Mouse (Mus musculus) layer of hippocampus, postnatal 25 days (tissue): ENCODE results near the gene Fign. TPM values are rescaled to one million over a fixed set of nuclear protein-coding genes. Genes with fewer than 3 reads are reported as not detected.

ENCODE experiments used
- DNase-seq, 2 experiments: peaks; one replicate each; pipeline ENCODE4 v3.0.0; 2022; ENCODE audit warnings: mixed read lengths in 2 of 2, low spot score in 1 of 2; ENCODE audit errors: extremely low spot score in 1 of 2
- total RNA-seq, 2 experiments: library from RNA; stranded (reverse); gene quantifications; 2 replicates each; pipeline ENCODE4 v1.2.3; 2021

The Fign gene
- total RNA-seq = 1 to 10 TPM in 1 of 2 experiments, under 1 TPM in 1; 0.82 to 1.7 TPM

- peak; percentile 30 to 31 for DNase-seq
These were observed at the start of gene Fign for GRCm38 (mm10) chr2:64097937-64098617. Fign (minus strand) TSS chr2:64098038.

- no peak for DNase-seq
These were observed 35.8 kb upstream of the Fign start for GRCm38 (mm10) chr2:64133597-64133996.

GRCm38 (mm10) chr2:64120495-64120894 is 22.7 kb upstream of the Fign start:
- DNase-seq = no peak

GRCm38 (mm10) chr2:64116613-64117012 is 18.8 kb upstream of the Fign start:
- DNase-seq = no peak

DNA sequence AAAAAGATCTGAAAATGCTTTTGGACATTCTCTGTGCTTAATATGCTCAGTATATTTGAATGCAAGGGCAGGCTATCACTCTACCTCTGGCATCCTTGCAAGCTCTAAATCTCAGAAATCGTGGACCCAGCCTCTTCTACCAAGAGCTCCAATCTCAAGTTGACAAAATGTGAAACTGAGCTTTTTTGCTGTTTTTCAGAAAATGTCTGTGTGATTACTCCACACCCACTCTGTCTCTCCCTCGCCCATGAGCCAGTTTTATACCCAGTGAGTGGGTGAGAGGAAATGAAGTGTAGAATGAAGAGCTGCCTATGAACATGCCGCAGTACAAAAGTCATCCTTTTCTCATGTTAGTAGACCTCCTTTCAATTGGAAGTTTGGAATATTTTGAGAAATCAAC is 13.3 kb upstream of the Fign start:
- no peak for DNase-seq

- DNase-seq = no peak
These were observed 12.0 kb upstream of the Fign start for GRCm38 (mm10) chr2:64109860-64110259.

DNA sequence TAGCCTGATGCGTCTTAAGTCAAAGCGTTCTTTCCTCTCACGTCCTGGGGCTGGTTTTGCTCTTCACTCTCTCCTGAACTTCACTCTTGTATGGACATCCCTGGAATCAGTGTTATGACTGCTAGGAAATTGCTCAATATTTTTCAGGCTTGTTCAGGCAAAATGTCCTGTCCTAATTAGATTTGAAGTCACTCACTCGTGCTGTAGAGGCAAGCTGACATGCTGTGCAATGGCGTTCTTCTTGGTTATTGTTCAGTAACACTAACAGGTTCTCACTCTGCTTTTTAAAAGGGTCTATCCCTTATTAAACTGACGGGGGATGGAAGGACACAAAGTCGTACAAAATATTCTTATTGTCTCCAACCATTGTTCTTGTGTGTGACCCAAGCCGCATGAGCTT is 10.2 kb upstream of the Fign start:
- DNase-seq = no peak

DNA sequence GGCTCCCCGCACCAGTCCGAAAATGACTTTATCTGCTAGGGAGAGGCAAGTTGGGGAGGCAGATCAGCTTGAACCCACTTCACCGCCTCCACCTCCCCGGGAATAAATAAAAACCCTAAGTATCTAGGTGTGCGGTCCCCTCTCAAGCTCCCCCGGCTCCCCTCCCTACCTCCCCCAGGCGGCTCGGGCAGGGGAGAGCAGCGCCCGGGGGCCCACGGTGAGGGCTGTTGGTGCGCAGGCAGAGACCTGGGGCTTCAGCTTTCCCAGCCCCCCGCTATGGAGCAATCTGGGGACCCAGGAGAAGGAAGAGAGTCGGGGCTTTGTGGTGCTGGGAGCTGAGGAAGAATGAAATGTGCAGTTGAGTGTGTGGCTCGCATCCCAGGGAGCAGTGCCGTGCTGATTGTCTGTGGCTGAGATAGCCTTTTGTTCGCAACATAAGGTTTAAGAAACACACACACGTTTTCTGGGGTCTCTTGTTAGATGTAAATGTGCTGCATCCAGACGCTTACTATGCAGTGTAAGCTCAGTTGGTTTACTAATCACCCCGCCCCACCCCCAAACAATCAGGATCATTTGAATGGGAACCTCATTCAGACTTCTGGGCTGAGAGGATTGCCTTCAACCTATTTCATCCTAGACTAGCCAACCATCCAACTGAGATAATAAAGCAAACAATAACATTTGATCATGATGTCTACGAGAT is 931 bp upstream of the Fign start:
- DNase-seq = no peak

DNA sequence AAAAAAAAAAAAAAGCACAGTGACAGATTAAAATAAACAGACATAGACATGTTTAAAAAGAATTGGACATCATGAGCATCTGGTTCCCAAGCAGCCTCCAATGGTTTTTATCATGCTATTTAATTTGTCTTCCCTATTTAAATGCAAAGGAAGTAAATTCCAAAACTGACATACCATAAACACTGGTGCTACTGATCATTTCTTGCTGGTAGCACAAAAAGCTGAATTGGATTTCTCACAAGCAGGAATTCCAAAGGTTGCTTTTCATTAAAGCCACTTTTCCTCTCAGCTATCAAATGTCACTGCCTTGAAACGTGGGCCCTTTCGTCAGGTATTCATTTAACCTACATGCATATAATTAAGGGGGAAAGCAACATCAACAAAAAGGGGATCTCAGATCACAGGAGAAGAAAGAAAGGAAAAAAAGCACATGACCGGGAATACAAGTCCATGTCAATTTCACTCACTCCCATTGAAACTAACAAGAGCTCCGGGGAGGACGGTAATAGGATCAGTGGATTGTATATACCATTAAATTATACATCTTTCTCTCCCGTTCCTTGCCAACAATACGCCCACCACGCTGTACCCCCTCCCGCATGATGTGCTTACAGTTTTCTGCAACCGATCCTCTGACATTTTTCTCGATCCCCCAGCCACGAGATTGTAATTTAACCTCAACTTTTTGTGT is 972 bp downstream of the Fign start:
- DNase-seq = no peak

DNA sequence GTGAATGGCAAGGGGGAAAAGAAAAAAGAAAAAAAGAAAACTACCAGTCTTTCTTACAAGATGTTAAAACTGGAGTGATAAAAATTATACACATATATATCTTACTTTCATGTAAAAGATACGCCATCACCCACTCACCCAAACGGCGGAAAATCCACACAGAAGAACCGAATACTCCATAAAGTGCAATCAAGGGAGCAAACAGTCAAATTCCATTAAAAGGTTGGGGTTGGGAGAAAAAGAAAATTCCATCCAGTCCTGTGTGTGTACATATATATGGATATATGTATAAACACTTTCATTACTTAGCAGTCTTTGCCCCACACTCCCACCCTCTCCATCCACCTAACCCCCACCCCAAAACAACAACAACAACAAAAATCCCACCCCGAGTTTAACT is 1.7 kb downstream of the Fign start:
- no peak for DNase-seq

GRCm38 (mm10) chr2:64095561-64095960 is 2.3 kb downstream of the Fign start:
- DNase-seq = no peak

DNA sequence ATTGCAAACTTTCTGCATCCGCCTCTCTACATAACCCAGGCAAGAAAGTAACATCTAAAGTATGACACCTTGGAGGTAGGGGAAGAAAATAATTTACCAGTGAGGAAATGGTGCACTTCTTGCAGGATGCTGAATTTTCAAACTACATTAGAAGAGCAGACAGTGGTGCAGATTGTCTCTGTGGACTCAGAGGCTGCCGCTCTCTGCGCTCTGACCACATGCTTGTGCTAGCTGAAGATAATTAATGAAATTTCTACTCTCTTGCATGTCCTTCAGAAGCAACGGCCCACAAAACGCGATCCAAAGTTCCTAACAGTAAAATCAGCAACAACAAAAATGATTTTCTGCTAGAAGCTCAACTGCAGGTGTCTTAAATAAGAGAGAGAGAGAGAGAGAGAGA is 4.8 kb downstream of the Fign start:
- no peak for DNase-seq

GRCm38 (mm10) chr2:64083853-64084427 is 13.9 kb downstream of the Fign start:
- DNase-seq = no peak

DNA sequence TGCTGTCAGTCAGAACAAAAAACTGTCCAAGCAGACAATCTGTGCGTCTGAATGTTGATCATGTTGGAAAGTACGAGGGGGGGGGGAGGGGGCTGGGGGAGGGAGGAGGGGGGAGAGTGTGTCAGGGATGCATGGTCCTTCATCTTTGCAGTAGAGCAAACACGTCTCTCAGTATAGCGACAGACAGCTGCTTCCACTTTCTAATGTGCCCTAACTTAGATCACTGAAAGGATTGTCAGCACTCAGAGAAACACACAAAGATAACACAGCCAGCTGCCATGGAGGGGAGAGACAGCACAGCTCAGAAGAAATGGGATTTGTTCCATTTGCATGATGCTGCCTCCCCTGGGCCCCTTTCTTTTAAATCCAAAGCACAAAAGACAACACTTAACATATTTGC is 18.1 kb downstream of the Fign start:
- no peak for DNase-seq

- DNase-seq = no peak
These were observed 19.3 kb downstream of the Fign start for GRCm38 (mm10) chr2:64078551-64078950.

DNA sequence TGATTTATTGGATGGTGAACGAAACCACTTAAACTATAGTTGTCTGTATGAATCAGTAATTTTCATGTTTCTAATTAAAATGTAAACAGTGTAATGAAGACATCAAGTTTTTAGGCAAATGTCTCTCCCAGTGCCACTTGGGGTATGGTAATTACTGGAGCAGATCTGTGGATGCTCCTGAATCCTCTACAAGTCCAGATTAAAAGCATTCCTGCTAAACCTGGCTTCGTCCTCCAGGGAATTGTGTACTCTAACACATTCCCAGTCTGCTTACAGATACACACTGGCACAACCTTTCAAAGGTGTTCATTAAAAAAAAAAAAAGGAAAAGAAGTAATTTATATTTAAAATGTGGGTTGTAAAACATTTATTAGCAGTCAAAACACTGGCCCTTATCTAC is 20.0 kb downstream of the Fign start:
- no peak for DNase-seq

- no peak for DNase-seq
These were observed 22.0 kb downstream of the Fign start for GRCm38 (mm10) chr2:64075873-64076272.

GRCm38 (mm10) chr2:64074602-64075389 is 23.0 kb downstream of the Fign start:
- DNase-seq = no peak

- DNase-seq = no peak
These were observed 25.7 kb downstream of the Fign start for GRCm38 (mm10) chr2:64072158-64072557.

- DNase-seq = no peak
These were observed 27.7 kb downstream of the Fign start for GRCm38 (mm10) chr2:64069950-64070695.
